Mouse (Mus musculus): ENCODE data around the gene Tgoln1.

GRCm38 (mm10) chr6:72630370-72630769, 13.6 kb upstream of the Tgoln1 start:
- TF ChIP-seq POLR2A (IDR thresholded peaks at IDR 0.05; ENCODE audit: extremely low read depth, insufficient read depth, low read length) (no peak), CTCF (IDR thresholded peaks at IDR 0.05; ENCODE audit: low read depth, low read length) (no peak)
